Mouse (Mus musculus) ES-E14 (cell line): ENCODE data around the gene Prelid3b. TPM values are rescaled to one million over a fixed set of nuclear protein-coding genes. Genes with fewer than 3 reads are reported as not detected.

Experiments
- DNase-seq: peaks from one replicate; pipeline ENCODE4 v3.0.0-alpha.2; 2013; ENCODE audit warnings: low read depth, low spot score
- H3K27ac ChIP-seq: 2 replicates; pipeline ENCODE4 v1.5.1; 2012; ENCODE audit warnings: low read depth, mild to moderate bottlenecking, low read length, moderate library complexity, mixed read lengths; ENCODE audit not compliant: poor library complexity, insufficient read depth, severe bottlenecking
- H3K36me3 ChIP-seq: 2 replicates; pipeline ENCODE4 v1.6.1; 2012; ENCODE audit warnings: mild to moderate bottlenecking, low read length, moderate library complexity, mixed read lengths; ENCODE audit not compliant: control insufficient read depth, poor library complexity, insufficient read depth, severe bottlenecking
- H3K4me1 ChIP-seq, 2 experiments: fragments of 150-350 bp in 1 of 2; sonication (generic) in 1 of 2; 2 replicates each; pipeline ENCODE4 v1.6.1; 2012; ENCODE audit warnings: low read length in 2 of 2, mild to moderate bottlenecking in 1 of 2, mixed read lengths in 1 of 2; ENCODE audit not compliant: control insufficient read depth in 2 of 2, insufficient read depth in 2 of 2, poor library complexity in 1 of 2
- H3K4me3 ChIP-seq, 2 experiments: fragments of 150-350 bp in 1 of 2; sonication (generic) in 1 of 2; 2 replicates each; pipeline ENCODE4 v1.5.1; 2012; ENCODE audit warnings: low read length in 2 of 2, low read depth in 1 of 2, mild to moderate bottlenecking in 1 of 2, mixed read lengths in 1 of 2; ENCODE audit not compliant: insufficient read depth in 1 of 2, poor library complexity in 1 of 2, severe bottlenecking in 1 of 2
- H3K9ac ChIP-seq: 2 replicates; pipeline ENCODE4 v1.6.1; 2012; ENCODE audit warnings: low read depth, mild to moderate bottlenecking, low read length, mixed read lengths; ENCODE audit not compliant: poor library complexity, insufficient read depth, severe bottlenecking
- H3K9me3 ChIP-seq: fragments of 150-350 bp; sonication (generic); 2 replicates; pipeline ENCODE4 v1.6.1; 2012; ENCODE audit warnings: low read depth, mild to moderate bottlenecking, low read length; ENCODE audit not compliant: control insufficient read depth, insufficient read depth
- CHD2 ChIP-seq: IDR thresholded peaks from 2 replicates; pipeline ENCODE4 v1.6.1; 2014; ENCODE audit warnings: mild to moderate bottlenecking, low read depth, low read length, inconsistent platforms
- HCFC1 ChIP-seq: IDR thresholded peaks from 2 replicates; pipeline ENCODE4 v1.6.1; 2012; ENCODE audit warnings: low read length, inconsistent platforms, borderline replicate concordance; ENCODE audit not compliant: insufficient read depth
- MAFK ChIP-seq: IDR thresholded peaks from 2 replicates; pipeline ENCODE4 v1.6.1; 2014; ENCODE audit warnings: mild to moderate bottlenecking, low read depth, low read length, inconsistent platforms; ENCODE audit not compliant: insufficient read depth
- ZC3H11A ChIP-seq: IDR thresholded peaks from 2 replicates; pipeline ENCODE4 v1.6.1; 2012; ENCODE audit warnings: low read depth, mild to moderate bottlenecking, inconsistent platforms, low read length, borderline replicate concordance
- ZNF384 ChIP-seq: IDR thresholded peaks from 2 replicates; pipeline ENCODE4 v1.6.1; 2012; ENCODE audit warnings: low read depth, low read length, inconsistent platforms
- in situ Hi-C, 2 experiments: fragments of 600-800 bp; cut with MboI; formaldehyde crosslinking; loops; one replicate each; pipeline ENCODE4 v1.15.1; 2025; ENCODE audit warnings: low sequenced_read_pairs in 2 of 2, inconsistent platforms in 1 of 2; ENCODE audit not compliant: unreplicated experiment in 2 of 2
- total RNA-seq: library from RNA; depleted of rRNA; stranded (reverse); fragments of 300-350 nt; gene quantifications from 2 replicates; pipeline ENCODE4 v1.2.3, GENCODE M21; 2012

Gene Prelid3b
- total RNA-seq, 1 experiment = 63.4 TPM

GRCm38 (mm10) chr2:174501517-174501916 lies 28.6 kb upstream of the Prelid3b start:
- H3K27ac ChIP-seq = no peak overlapping the region
- H3K9me3 ChIP-seq = no peaks in the 10 kb centered on the region
- in situ Hi-C loops = no loop called here
- TF ChIP-seq ZC3H11A = no peak
- no peak overlapping the region for H3K9ac ChIP-seq
- H3K4me1 ChIP-seq = no peaks in the 10 kb centered on the region
- H3K36me3 ChIP-seq = no peaks in the 10 kb centered on the region
- H3K4me3 ChIP-seq = no peak overlapping the region
- no peak for DNase-seq

DNA sequence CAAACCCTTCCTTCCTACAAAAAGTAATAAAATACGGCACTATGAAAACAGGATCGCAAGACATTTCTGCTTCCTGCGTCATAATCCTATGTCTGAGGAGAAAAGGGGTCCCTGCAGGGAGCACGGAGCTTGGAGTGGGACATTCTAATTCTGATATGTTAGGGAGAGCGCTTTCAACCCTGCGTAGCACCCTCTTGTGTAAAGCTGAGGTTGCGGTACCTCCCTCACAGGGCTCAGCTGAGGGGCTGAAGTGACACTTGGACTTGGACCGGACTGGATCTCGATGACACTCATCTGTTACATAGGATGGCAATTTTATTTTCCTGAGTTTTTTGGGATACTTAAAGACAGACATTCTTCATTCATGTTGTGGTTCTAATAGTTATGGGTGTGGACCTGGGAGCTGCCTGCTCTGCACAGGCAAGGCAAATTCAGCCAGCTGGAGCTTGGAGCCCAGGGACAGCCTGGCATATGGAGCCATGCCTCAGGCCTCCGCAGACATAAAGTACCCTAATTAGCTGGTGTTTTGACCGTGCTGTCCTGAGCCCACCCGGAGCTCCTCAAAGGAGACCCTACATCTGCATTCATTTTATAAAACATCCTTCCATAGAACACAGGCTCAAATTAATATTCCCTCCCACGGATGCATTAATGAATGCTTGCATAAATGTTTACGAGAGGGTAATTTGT lies 28.1 kb upstream of the Prelid3b start:
- DNase-seq = no peak
- H3K36me3 ChIP-seq = no peaks in the 10 kb centered on the region
- H3K27ac ChIP-seq = no peak overlapping the region
- no peak for TF ChIP-seq CHD2
- no peak for TF ChIP-seq HCFC1
- TF ChIP-seq ZC3H11A = no peak
- TF ChIP-seq ZNF384 = no peak
- no peak for TF ChIP-seq MAFK
- no peaks in the 10 kb centered on the region for H3K9me3 ChIP-seq
- no peak overlapping the region for H3K9ac ChIP-seq
- H3K4me1 ChIP-seq = no peaks in the 10 kb centered on the region
- in situ Hi-C loops = no loop called here
- H3K4me3 ChIP-seq = no peak overlapping the region

GRCm38 (mm10) chr2:174492858-174493257 lies 20.0 kb upstream of the Prelid3b start:
- no peaks in the 10 kb centered on the region for H3K36me3 ChIP-seq
- in situ Hi-C loops = no loop called here
- H3K4me1 ChIP-seq = no peaks in the 10 kb centered on the region
- H3K27ac ChIP-seq = no peak overlapping the region
- no peak overlapping the region for H3K9ac ChIP-seq
- H3K9me3 ChIP-seq = no peaks in the 10 kb centered on the region
- no peak for TF ChIP-seq CHD2
- no peak for TF ChIP-seq ZNF384
- no peak for TF ChIP-seq HCFC1
- TF ChIP-seq MAFK = no peak
- no peak for TF ChIP-seq ZC3H11A
- DNase-seq = no peak
- no peak overlapping the region for H3K4me3 ChIP-seq

GRCm38 (mm10) chr2:174487005-174487404 lies 14.1 kb upstream of the Prelid3b start:
- H3K9ac ChIP-seq = no peak overlapping the region
- H3K4me3 ChIP-seq = no peak overlapping the region
- no peaks in the 10 kb centered on the region for H3K9me3 ChIP-seq
- no peaks in the 10 kb centered on the region for H3K36me3 ChIP-seq
- DNase-seq = no peak
- no peak overlapping the region for H3K27ac ChIP-seq
- in situ Hi-C loops = loop anchor here in 1 of 2 experiments (10.0 kb wide), 1 partner anchor 188 kb away; no protein-coding TSS in a partner anchor
- H3K4me1 ChIP-seq = no peaks in the 10 kb centered on the region
- TF ChIP-seq CHD2 (no peak), ZNF384 (no peak)

GRCm38 (mm10) chr2:174478746-174479145 lies 5.9 kb upstream of the Prelid3b start:
- TF ChIP-seq ZC3H11A (no peak), MAFK (no peak), HCFC1 (no peak), CHD2 (no peak), ZNF384 (no peak)
- in situ Hi-C loops = no loop called here
- Histone ChIP-seq H3K4me1 (peaks cover 0 to under 1% of the 10 kb centered on the region in 2 experiments; a peak in 1 of 4 replicates), H3K27ac (no peak overlapping the region), H3K9ac (no peak overlapping the region), H3K4me3 (no peak overlapping the region), H3K9me3 (no peaks in the 10 kb centered on the region), H3K36me3 (no peaks in the 10 kb centered on the region)
- no peak for DNase-seq
